Mouse (Mus musculus) left cerebral cortex, postnatal 36 days (tissue): ENCODE measurements around the gene Vamp5. TPM values are rescaled to one million over a fixed set of nuclear protein-coding genes. Genes with fewer than 3 reads are reported as not detected.
A peak's percentile ranks its signal among the peaks of the same experiment; 100 is the strongest.

ENCODE experiments used
- DNase-seq, 2 experiments: peaks; one replicate each; pipeline ENCODE4 v3.0.0; 2021 to 2022; ENCODE audit warnings: low spot score in 2 of 2, mixed read lengths in 1 of 2
- intact Hi-C: fragments of 180-260 bp; cut with DNase I; formaldehyde crosslinking; loops from one replicate; pipeline ENCODE4 v1.15.1; 2025
- total RNA-seq, 2 experiments: library from RNA; stranded (reverse); gene quantifications; 2 replicates each; pipeline ENCODE4 v1.2.3; 2021

Vamp5 gene
- total RNA-seq, 2 experiments from 2014 or later = 4.0 to 4.3 TPM

DNA sequence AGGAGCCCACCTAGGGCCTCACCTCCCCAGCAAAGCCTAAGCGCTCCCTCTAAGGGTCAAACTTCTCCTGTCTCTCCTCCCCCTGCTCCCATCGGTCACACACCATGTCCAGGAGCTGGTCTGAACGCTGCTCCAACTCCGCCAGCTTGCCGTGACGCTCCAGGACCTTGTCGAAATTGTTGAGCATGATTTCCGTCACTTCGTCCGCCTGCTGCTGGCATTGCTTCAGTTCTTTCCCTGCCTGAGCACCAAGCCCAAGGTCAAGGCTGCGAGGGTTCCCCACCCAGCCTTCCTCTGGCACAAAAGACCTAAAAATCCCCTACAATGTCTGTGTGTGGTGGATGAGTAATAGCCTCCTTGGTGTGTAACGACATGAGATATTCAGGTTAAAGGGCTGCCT is 10.2 kb downstream of the Vamp5 start:
- intact Hi-C loops = no loop called here
- no peak for DNase-seq

DNA sequence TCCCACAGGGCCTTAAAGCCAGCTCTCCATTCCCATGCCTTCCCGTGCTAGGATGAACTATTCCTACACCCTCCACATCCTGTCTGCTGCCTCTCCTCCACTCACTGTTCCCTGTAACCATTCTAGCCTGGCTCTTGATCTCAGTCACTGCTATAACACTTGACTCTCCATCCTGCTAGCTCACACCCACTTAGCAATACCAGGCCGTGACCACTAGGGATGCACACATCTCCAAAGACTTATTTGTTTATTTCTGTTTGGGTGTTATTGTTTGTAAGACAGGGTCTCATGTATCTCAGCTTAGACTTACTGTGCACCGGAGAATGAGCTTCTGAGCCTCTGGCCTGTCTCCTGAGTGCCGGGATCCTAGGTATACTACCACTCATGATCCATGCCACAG is 10.7 kb downstream of the Vamp5 start:
- intact Hi-C loops = loop anchor here (5.0 kb wide), 1 partner anchor 38 kb away; no protein-coding TSS in a partner anchor
- no peak for DNase-seq

DNA sequence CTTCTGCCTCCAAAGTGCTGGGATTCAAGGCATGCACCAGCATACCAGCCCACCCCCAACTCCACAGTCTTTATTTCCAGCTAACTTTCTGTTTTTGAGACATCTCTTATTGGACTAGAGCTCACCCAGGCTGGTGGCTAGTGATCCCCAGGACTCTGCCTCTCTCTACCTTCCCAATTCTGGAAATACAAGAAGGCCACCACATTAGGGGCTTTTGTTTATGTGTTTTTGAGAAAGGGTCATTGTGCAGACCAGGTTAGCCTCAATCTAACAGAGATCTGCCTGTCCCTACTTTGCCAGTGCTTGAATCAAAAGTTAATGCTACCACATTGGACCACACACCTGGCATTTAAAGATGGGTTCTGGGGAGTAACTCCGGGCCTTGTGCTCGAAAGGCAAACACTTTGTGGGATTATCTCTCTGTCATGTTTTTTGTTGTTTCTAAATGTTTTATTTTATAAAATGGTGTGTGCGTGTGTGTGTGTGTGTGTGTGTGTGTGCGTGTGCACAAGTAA is 12.8 kb downstream of the Vamp5 start:
- no peak for DNase-seq
- intact Hi-C loops = loop anchor here (5.0 kb wide), 1 partner anchor 40 kb away; no protein-coding TSS in a partner anchor

DNA sequence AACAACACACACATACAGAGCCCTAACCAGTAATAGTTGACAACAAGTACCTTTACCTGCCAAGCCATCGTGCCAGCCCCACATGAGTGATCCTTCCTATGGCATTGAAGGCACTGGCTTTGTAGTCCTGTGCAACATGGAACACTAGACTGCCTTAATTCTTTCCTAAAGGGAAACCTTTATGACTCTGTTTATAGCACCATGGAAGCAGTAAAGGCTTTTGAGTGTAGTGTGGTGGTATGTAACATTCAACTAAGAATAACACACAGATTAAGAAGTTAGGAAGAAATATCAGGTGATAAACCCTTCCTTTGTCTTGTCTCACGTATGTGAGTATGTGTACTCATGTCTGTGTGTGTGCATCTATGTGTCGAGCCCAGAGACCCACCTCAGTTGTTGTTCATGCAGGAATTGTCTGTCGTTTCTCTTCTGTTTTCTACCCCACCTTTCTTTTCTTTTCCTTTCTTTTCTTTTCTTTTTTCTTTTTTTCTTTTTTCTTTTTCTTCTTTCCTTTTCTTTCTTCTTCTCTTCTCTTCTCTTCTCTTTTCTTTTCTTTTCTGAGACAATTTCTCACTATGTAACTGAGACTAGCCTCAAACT is 13.3 kb downstream of the Vamp5 start, which contains the start of gene Rnf181:
TSS of gene Rnf181 (minus strand) at position 113 of the 600 bp plus-strand sequence.
- intact Hi-C loops = loop anchor here (5.0 kb wide), 1 partner anchor 40 kb away; no protein-coding TSS in a partner anchor

DNA sequence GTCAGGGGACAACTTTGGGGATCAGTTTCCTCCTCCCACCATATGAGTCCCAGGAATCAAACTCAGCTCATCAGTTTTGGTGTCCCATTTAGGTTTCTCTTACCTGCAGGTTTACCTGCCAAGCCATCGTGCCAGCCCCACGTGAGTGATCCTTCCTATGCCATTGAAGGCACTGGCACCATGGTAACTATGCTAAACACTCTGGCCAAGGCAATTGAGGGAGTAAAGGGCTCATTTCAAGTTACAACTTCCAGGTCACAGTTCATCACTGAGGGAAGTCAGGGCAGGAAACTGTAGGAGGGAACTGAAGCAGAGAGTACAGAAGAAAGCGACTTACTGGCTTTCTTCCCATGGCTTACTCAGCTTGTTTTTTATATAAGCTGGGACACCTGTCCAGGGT is 14.0 kb downstream of the Vamp5 start:
- intact Hi-C loops = loop anchor here (5.0 kb wide), 1 partner anchor 41 kb away; no protein-coding TSS in a partner anchor
- DNase-seq = no peak

More for the DNA sequence above, 13.3 kb downstream of the Vamp5 start, which contains the start of gene Rnf181:
- DNase-seq = no peak

DNA sequence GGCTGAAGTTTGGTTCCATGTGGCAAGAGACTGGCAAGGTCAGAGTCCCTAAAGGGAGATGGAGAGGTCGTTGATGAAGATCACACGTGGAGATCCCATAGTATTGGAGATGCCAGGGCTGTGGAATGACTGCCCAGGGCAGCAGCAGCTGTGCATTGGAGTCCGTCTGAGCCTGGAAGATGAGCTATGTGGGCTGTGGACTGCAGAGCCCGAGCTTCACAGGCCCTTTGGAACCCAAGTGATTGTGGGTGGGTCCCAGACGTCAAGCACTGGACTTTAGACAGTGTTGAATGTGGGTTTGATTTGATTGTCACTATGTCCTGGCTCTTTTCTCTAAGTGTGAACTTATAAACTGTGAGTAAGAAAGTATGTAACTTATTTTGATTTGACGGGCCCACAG is 15.3 kb downstream of the Vamp5 start:
- intact Hi-C loops = loop anchor here (5.0 kb wide), 1 partner anchor 42 kb away; no protein-coding TSS in a partner anchor
- no peak for DNase-seq

DNA sequence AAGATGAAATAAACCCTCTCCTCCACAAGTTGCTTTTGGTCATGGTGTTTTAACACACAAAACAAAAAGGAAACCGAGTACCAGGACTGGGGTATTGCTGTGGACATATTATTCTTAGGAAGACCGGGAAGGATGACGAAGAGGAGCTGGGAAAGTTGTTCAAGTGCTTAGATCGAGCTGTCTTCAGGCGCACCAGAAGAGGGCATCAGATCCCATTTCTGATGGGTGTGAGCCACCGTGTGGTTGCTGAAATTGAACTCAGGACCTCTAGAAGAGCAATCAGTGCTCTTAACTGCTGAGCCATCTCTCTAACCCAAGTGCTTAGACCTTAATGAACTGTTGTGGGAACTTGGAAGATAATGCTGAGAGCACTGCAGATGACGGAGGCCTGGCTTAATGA is 16.3 kb downstream of the Vamp5 start:
- DNase-seq = no peak
- intact Hi-C loops = no loop called here

DNA sequence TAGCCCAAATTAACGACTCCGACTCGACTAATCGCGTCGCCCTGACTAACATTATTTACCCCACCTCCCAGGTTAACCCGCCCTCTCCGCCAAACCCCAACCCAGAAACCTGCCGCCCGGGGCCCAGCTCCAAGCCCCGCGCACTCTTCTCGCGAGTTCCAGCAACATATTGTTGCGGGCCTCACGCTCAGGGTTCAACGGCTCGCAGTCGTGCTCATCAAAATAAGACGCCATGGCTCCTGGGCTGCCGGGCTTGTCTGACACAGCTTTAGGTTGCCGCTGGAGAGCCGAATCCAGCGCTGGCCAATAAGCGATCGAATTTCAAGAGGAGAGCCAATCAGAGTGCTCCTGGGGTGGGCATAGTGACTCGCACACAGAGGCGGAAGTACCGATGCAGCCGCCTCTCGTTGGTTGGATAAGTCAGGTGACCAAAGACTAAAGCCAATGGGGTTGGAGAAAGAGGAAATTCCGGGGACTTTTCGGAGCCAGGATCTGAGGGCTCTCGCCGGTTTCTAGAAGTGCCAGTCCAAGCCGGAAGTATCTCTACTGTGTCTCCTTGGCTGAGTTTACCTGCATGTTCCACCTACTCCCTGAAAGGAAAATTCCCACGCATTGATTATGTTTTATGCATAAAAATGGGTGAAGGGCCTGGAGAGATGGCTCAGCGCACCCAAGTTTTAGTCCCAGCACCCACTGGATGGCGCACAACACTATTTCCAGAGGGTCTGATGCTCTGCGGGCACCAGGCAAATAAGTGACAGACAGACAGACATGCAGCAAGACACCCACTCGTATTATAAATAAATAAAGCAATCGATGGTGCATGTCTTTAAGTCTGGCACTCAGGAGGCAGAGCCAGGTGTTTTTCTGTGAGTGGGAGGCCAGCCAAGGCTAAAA is 17.9 kb downstream of the Vamp5 start:
- intact Hi-C loops = no loop called here
- DNase-seq = peak; percentile 94 to 95

DNA sequence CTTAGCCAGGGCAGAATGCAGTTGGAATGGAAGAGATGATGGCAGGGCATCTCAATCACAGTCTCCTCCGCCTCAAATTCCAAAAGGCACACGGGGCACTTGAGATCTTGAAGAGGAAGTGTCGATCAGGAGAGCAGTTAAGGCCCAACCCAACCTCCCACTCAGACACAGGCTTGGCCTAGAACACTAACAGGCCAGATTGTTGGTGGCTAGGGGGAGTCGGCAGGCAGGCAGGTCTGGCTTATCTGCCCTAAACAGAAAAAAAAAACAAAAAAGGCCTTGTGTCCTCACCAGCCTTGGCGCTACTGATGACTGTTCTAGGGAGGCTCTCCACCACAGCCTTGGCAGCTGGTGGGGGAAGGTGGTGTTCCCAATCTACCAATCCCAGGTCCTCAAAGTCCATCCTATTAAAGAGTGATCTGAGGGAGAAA is 19.1 kb downstream of the Vamp5 start:
- DNase-seq = no peak
- intact Hi-C loops = no loop called here

DNA sequence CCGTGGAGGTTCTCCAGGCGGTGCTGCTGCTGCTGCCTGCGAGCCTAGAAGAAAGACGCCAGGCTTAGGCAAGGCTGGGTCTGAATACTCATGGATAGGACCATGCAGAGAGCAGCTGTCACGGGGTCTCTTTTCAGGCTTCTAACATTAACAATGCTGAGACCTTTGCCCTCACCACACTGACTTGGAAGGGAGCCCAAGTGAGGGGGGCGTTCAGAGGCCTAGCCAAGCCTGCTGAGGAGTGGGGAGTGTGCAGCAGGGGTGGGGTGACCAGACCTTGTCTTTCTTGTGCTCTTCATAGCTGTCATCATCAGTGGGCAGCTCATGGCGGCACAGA is 19.7 kb downstream of the Vamp5 start:
- intact Hi-C loops = no loop called here
- no peak for DNase-seq

DNA sequence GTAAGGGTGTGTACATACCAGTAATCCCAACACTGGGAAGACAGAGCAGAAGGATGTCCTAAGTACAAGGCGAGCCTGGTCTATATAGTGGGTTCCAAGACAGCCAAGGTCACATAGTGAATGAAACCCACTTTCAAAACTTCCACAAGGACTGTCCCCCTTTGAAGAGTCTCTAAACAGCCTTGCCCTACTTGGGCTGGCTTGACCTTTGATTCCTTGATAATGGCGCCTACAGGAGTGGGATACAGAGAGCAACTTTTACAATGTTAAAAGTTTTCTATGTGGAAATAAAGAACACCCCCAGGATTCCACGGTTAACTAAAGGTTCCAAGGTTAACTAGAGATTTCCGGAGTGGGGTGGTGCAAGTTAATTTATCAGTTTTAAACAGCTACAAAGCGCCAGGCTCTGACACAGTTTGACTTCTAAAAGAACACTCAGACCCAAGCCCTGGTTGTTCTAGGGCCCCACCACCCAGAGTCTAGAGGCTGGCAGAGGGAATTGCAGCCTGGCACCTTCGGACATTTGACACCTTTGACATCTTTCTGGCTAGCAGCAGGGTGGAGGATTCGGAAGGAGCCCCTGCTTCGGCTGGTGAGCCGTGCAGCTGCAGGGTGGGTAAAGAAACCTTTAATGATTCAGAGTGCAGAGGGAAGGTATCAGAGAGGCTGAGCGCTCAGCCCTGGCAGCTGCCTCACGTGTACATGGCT is 20.2 kb downstream of the Vamp5 start:
- DNase-seq = no peak
- intact Hi-C loops = no loop called here

DNA sequence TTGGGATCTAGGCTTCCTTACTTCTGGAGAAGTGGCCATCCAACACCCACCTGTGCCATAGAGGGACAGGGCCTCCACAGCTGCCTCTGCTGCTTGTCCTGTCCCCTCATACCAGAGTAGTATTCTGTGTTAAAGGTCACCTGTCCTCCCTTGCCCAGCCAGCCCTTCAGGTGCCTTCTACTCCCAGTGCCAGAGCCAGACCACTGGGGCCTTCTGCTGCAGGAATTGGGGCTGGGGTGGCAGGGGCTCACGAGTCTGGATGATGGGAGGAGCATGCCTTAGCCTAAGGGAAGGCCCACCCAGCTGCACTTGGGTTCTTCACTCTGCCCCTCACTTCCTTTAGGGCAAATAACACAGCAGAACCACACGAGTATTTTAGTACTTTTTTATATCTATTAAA is 20.9 kb downstream of the Vamp5 start:
- DNase-seq = no peak
- intact Hi-C loops = no loop called here

DNA sequence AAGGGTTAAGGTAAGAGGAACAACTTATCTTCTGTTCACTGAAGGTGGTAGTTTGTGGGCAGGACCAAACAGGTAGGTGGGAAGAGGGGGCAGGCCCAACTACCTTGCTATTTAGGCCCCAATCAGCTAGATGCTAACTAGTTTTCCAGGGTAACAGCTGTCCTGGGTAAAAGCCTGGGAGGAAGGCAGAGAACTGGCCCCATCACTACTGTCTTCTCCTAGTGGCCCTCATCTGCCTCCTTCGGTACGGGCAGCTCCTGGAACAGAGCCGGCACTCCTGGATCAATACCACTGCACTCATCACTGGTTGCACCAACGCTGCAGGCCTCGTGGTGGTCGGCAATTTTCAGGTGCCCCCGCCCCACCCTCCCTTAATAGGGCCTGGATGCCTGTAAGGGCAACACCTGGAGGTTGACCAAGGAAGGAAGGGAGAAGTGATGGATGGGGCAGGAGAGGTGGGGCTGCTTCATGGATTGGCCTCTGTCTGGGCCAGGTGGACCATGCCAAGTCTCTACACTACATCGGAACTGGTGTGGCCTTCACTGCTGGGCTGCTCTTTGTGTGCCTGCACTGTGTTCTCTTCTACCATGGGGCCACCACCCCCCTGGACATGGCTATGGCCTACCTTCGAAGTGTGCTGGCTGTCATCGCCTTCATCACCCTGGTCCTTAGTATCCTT is 22.0 kb downstream of the Vamp5 start:
- intact Hi-C loops = no loop called here
- DNase-seq = no peak

DNA sequence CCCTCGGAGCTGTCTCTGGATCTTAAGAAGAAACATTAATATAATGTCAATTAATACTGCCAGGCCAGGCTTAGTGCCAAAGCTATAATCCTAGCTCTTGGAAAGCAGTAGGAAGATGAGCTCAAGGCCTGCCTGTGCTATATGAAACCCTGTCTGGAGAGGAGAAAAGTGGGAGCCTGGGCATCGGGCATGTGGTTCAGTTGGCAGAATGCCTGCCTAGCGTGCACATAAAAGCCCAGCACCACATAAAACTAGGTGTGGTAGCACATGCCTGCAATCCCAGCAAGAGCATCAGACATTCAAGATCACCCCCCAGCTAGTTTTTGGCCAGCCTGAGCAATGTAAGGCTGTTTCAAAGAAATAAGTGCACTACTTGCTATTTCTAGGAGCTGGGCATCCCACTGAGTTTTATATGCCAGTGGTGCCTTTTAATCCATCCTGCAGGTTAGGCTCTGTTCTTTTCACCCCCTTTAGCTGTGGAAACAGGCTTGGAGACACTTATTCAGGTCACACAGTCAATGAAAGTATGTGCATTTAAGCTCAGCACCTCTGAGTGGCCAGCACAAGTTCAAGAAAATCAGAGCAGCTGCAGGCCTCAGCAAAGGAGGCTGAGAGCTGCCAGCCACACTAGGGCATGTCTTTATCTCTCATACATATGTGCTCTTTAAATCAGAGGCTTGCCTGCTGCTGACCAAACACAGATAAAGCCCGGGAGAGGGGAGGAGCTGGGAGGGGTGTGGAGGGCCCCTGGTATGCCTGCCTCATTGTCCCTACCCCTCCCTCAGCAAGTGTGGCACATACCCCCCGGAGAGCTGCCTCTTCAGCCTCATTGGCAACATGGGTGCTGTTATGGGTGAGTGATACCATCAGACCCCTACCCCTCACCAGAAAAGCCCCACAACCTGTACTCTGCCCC is 22.8 kb downstream of the Vamp5 start:
- intact Hi-C loops = no loop called here

DNA sequence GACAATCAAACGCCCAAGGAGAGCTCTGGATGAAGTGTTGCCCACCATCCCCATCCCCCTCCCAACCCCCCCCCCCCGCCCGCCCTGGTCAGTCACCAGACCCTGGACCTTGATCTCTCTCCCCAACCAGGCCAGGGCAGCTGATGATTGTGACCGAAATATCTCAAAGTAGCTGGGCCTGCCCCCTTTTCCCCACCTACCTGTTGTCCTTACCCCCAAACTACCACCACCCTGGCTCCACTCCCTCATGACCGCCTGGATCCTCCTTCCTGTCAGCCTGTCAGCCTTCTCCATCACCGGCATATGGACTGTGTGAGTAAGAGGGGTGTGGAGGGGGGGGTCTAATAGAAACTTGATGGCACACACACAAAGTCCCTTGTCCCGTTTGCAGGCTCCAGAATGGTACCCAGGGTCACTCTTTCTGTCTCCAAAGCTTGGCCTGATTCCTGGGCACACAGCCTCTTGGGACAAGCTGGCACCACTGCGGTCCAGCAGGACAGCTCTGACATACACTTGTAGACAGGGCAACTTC is 24.2 kb downstream of the Vamp5 start:
- intact Hi-C loops = no loop called here
- DNase-seq = no peak

More for the DNA sequence above, 22.8 kb downstream of the Vamp5 start:
- DNase-seq = no peak

DNA sequence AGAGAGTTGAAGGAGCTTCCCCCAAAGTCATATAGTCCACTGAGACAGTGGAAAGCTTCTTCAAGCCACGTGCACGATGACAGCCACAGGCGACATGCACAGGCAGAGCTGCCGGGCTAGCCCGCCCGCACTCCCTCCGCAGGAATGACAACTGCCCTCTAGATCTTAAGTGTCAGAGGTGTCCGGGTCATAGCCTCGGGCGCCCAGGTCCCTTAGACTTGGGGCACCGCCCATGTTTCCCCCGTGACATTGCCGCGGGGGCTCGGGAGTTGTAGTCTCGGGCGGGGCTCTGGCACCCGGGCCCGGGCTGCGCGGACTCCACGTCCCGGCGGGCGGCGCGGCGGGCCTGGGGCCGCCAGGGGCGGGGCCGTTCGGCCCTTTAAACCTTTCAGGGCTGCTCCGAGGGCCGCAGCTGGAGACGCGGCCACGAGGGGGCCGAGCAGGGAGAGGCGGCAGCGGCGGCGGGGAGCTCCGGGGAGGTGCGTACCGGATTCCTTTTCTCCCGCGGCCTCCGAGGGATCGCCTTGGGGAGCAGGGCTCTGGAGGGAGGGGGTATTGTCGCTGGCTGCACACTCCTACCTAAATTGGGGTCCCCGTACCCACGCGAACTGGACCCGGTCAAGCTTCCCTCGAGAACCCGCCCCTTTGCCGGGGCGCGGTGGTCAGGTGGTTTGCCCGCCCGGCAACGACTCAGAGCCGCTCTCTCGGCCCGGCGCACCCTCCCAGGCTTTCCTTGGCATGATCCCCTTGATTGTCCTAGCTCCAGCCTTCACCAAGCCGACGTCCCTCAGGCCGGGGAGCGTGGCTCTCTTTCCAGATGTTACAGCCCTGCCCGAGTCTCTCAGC is 25.0 kb downstream of the Vamp5 start, which contains the start of gene Tmem150a:
TSS of gene Tmem150a (plus strand) at position 382 of the 846 bp plus-strand sequence.
- intact Hi-C loops = no loop called here
- peak; percentile 73 to 75 for DNase-seq

DNA sequence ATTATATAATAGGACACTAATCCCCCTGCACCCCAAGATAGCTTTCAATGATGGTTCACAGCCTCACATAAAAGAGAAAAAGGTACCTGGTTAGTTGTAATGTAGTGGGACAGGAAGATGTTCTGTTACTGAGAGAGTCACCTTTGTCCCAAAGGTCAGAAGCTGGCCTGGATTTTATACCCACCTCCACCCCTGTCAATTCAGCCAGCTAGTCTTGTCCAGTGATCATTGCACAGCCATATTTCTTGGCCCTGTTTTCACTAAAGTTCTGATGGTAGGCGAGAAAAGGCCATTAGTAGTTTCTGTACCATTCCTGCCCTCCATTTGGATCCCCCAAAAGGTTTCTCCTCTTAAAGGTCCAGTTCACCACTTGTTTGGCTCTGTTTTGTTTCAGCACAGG is 26.2 kb downstream of the Vamp5 start:
- no peak for DNase-seq
- intact Hi-C loops = no loop called here
